Mouse (Mus musculus): ENCODE measurements around the gene Tekt5. TPM values are rescaled to one million over a fixed set of nuclear protein-coding genes. Genes with fewer than 3 reads are reported as not detected.

The Tekt5 gene
- polyA plus RNA-seq, 1 experiment from 2014 or later, result 0.75 TPM

DNA sequence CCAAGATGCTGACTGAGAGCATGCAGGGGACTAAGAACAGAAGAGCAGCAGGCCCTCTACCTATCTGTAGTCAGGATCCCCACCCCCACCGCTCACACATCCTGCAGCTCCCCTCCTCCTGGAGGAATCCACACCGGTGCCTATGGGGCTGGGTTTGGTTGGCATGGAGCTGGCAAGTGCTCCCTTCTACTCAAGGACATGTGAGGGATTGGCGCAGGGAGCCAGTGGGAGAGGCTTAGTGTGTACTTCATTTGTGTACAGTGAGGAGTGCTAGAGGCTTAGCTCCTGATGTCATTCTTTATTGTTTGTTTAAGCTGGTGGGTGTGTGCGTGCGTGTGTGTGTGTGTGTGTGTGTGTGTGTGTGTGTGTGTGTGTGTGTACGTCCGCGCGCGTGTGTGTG lies 45.4 kb downstream of the Tekt5 start:
- Histone ChIP-seq H3K4me2 (replicated peaks) (no peak overlapping the region), H3K9me3 (replicated peaks) (no peaks in the 10 kb centered on the region), H3K9ac (no peak overlapping the region), H3K27me3 (no peaks in the 10 kb centered on the region), H3K27ac (no peak overlapping the region), H3K36me3 (no peaks in the 10 kb centered on the region), H3K4me3 (no peak overlapping the region), H3K4me1 (0 out of 2 replicates have a peak, but pooled peaks cover under 1% of the 10 kb centered on the region)
- 80% methylated on average over 10 of the region's 10 CpGs for WGBS
- no peak for ATAC-seq (ENCODE audit: low FRiP score)

DNA sequence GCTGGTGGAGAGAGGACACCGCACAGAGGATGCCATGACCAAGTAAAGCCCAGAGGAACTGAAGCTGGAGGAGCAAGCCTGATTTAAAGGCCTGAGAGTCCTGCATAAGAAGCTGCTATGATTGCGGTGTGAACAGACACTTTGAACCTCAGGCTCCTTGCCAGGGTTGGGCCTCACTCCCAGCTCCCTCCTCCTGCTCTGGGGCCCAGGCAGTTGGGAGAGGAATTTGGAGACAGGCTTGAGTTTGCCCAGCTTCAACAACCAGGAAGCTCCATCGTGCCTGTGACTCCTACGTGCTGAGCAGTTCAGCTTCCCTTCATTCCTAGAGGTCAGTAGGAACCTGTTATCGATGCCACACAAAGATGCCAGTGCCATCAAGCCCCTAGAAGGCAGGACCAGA lies 45.9 kb downstream of the Tekt5 start:
- H3K4me2 ChIP-seq (replicated peaks), result no peak overlapping the region
- H3K4me3 ChIP-seq, result no peak overlapping the region
- no peak overlapping the region for H3K9ac ChIP-seq
- no peak for ATAC-seq (ENCODE audit: low FRiP score)
- H3K4me1 ChIP-seq, result 0 out of 2 replicates have a peak, but pooled peaks cover 3% of the 10 kb centered on the region
- 64% methylated on average over 5 of the region's 5 CpGs for WGBS
- no peaks in the 10 kb centered on the region for H3K9me3 ChIP-seq (replicated peaks)
- no peaks in the 10 kb centered on the region for H3K36me3 ChIP-seq
- H3K27ac ChIP-seq, result no peak overlapping the region
- H3K27me3 ChIP-seq, result no peaks in the 10 kb centered on the region

DNA sequence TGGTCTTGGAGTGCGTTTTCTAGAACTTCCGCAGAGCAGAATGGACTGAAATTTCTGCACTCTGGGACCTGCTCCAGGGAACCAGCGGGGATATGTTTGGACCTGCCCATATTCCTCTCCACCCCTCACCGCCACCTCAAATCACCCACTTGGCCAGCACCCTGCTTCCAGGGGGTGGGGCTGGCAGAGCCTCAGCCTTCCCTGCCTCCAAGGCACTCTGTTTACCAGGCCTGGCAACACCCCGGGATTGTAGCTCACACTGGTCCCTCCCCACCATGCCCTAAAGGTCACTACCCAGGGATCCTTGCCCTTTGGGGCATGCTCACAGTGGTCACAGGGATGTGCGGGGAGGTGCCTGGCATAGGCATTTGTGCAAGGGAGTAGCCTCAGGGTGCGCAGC lies 47.7 kb downstream of the Tekt5 start:
- Histone ChIP-seq H3K4me2 (replicated peaks) (no peak overlapping the region), H3K4me3 (no peak overlapping the region), H3K9me3 (replicated peaks) (no peaks in the 10 kb centered on the region), H3K36me3 (no peaks in the 10 kb centered on the region), H3K27ac (no peak overlapping the region), H3K27me3 (no peaks in the 10 kb centered on the region), H3K4me1 (0 out of 2 replicates have a peak, but pooled peaks cover 3% of the 10 kb centered on the region), H3K9ac (no peak overlapping the region; the same call in 1 of the 2 replicates)
- 90% methylated on average over 7 of the region's 7 CpGs for WGBS
- no peak for ATAC-seq (ENCODE audit: low FRiP score)

DNA sequence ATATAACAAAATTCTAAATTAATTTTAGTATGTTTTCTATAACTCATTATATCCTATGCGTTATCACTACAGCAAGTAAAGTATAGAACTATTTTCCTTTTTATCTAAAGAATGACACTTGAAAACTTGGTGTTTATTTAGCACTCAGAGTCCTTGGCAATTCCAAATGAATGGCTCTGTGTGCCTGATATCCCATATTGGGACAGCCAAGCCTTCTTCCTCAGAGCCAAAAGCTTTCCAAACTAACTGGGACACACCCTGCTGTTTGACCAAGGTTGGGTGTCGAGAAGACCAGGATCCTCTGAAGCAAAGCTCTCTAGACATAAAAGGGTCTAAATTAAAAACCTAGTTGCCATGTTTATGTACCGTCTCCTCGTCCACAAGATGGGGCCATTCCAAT lies 54.2 kb downstream of the Tekt5 start:
- Histone ChIP-seq H3K4me2 (replicated peaks) (no peak overlapping the region), H3K4me1 (0 out of 2 replicates have a peak, but pooled peaks cover 3% of the 10 kb centered on the region), H3K36me3 (no peaks in the 10 kb centered on the region), H3K4me3 (no peak overlapping the region), H3K9me3 (replicated peaks) (no peaks in the 10 kb centered on the region), H3K9ac (no peak overlapping the region), H3K27ac (no peak overlapping the region), H3K27me3 (no peaks in the 10 kb centered on the region)
- 70% methylated on average over 4 of the region's 4 CpGs for WGBS
- no peak for ATAC-seq (ENCODE audit: low FRiP score)

DNA sequence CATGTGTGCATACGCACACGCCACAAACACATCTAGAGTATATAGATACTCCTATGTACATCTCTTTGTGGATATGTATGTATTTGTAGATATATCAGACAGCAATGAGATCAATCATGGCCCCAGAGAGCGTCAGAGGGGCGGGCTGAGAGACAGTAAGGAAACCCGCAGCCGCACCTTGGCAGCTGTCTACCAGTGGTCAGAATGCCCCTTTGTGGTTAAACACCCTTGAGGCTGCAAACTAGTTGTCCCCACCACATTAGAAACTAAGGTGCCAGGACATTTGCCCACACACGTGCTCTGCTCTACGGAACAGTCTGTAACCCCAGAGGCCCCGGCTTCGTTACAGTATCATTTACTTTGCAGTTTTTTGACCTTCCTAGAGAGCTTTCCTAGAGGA lies 55.4 kb downstream of the Tekt5 start:
- H3K4me3 ChIP-seq, result no peak overlapping the region
- no peak overlapping the region for H3K4me2 ChIP-seq (replicated peaks)
- no peaks in the 10 kb centered on the region for H3K9me3 ChIP-seq (replicated peaks)
- no peaks in the 10 kb centered on the region for H3K27me3 ChIP-seq
- no peak overlapping the region for H3K9ac ChIP-seq
- no peak for ATAC-seq (ENCODE audit: low FRiP score)
- no peaks in the 10 kb centered on the region for H3K36me3 ChIP-seq
- WGBS, result 93% methylated on average over 10 of the region's 10 CpGs
- H3K4me1 ChIP-seq, result 0 out of 2 replicates have a peak, but pooled peaks cover 3% of the 10 kb centered on the region
- H3K27ac ChIP-seq, result no peak overlapping the region

DNA sequence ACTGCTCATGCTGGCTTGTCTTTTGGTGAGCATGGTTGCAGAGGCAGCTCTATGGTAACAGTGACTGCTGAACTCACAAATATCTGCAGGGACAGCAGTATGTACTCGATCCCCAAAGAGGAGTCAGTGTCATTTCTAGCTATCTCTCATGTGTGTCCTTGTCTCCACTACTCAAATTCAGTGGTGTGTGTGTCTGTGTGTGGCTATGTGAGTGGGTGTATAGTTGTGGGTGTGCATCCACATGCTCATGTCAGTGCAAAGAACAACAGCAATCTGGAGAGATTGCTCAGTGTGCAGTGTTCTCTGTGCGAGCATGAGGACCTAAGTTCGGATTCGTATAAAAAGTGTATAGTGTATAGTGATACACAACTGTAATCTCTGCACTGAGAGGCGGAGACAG lies 56.7 kb downstream of the Tekt5 start:
- no peaks in the 10 kb centered on the region for H3K4me1 ChIP-seq
- WGBS, result 95% methylated on average over 5 of the region's 5 CpGs
- no peaks in the 10 kb centered on the region for H3K36me3 ChIP-seq
- H3K9me3 ChIP-seq (replicated peaks), result no peaks in the 10 kb centered on the region
- H3K9ac ChIP-seq, result no peak overlapping the region
- H3K27me3 ChIP-seq, result no peaks in the 10 kb centered on the region
- no peak overlapping the region for H3K4me2 ChIP-seq (replicated peaks)
- ATAC-seq (ENCODE audit: low FRiP score), result no peak
- no peak overlapping the region for H3K4me3 ChIP-seq
- H3K27ac ChIP-seq, result no peak overlapping the region

DNA sequence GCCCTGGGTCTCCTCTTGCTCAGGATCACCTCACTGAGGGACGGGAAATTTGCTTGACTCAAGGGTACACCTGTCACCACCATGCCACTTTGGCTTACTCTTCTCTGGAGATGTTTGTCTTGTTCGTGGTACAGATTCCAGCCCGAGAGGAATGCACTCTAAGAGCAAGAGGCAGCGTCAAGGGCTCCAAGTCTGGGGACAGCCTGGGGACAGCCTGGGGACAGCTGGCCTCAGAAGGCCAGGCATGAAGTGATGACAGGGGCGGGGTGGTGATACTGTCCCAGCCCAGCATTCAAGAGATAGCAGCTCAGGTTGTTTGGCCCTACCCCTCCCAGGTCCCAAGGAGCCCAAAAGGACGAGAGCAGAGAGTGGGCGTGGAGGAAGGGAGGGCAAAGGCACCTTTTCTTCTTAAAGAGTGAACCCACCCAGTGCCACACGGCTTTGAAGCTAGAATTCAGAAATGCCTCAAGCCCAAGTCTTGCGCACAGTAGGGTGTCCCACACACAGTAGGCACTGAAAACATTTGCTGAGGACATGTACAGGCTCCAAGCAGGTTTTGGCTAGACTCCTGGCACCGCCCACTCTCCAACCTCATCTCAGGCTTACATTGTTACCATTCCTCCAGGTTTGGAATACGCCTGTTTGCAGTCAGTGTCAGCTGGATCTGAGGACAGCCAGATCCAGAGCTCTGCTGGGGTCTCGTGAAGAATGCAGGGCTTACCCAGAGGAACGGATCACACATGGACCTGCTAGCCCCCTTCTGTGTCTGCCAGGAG lies 57.7 kb downstream of the Tekt5 start:
- Histone ChIP-seq H3K9ac (no peak overlapping the region), H3K36me3 (no peaks in the 10 kb centered on the region), H3K9me3 (replicated peaks) (no peaks in the 10 kb centered on the region), H3K27ac (no peak overlapping the region), H3K27me3 (no peaks in the 10 kb centered on the region), H3K4me3 (no peak overlapping the region), H3K4me1 (no peaks in the 10 kb centered on the region), H3K4me2 (replicated peaks) (no peak overlapping the region)
- ATAC-seq (ENCODE audit: low FRiP score), result no peak
- 81% methylated on average over 13 of the region's 13 CpGs for WGBS

DNA sequence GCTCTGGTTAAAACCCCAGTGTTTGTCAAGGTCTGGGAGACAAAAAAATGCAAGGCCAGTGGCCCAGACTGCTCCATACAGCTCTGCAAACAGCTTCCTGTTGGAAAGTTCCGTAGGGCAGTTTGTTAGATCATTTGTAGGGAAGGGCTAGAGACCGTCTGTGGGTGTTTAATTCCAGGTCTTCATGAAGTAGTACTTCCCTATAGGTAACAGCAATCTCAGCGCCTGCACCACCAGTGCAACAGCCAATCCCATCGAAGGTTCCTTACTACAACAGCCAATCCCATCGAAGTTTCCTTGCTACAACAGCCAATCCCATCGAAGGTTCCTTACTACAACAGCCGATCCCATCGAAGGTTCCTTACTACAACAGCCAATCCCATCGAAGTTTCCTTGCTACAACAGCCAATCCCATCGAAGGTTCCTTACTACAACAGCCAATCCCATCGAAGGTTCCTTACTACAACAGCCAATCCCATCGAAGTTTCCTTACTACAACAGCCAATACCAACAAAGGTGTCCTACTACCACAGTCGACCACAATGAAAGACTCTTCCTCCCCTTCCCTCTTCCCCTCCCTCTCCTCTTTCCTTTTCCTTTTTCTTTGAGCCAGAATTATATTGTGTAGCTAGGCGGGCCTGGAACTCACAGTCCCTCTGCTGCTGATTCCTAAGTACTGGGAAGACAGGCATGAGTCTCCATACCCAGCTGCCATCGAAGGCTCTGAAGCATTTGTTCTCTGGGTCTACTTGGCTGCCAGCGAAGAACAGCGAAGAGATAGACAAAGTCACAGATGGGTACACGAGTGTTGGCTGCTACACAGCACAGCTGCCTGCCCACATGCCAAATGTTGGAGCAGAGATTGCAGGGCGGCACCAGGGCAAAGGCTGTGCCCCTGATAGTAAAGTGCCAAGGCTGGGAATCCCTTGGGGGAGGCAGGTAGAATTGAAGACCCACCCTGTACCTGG lies 58.6 kb downstream of the Tekt5 start:
- 94% methylated on average over 19 of the region's 19 CpGs for WGBS
- H3K9ac ChIP-seq, result no peak overlapping the region
- H3K4me1 ChIP-seq, result no peaks in the 10 kb centered on the region
- H3K27ac ChIP-seq, result no peak overlapping the region
- H3K36me3 ChIP-seq, result no peaks in the 10 kb centered on the region
- no peaks in the 10 kb centered on the region for H3K27me3 ChIP-seq
- no peak for ATAC-seq (ENCODE audit: low FRiP score)
- no peak overlapping the region for H3K4me2 ChIP-seq (replicated peaks)
- no peak overlapping the region for H3K4me3 ChIP-seq
- no peaks in the 10 kb centered on the region for H3K9me3 ChIP-seq (replicated peaks)

DNA sequence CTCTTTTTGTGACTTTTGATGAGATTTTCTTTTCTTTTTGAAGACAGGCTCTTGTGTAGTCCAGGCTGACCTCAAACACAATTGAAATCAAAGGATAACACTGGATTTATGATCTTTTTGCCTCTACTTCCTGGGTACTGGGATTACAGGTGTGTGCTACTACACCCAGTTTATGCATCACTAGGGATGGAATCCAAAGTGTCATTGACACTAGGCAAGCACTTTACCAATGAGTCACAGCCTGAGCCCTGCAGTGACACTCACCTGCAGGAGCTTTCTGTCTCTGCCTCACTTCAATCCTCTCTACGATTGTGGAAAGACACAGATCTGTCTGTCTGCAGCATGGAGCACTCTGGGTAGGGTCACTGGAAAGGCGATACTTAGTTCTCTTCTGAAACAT lies 59.3 kb downstream of the Tekt5 start:
- Histone ChIP-seq H3K4me2 (replicated peaks) (no peak overlapping the region), H3K9ac (no peak overlapping the region), H3K4me3 (no peak overlapping the region), H3K27ac (no peak overlapping the region), H3K4me1 (no peaks in the 10 kb centered on the region), H3K9me3 (replicated peaks) (no peaks in the 10 kb centered on the region), H3K36me3 (no peaks in the 10 kb centered on the region), H3K27me3 (no peaks in the 10 kb centered on the region)
- 97% methylated on average over 2 of the region's 2 CpGs for WGBS
- no peak for ATAC-seq (ENCODE audit: low FRiP score)

DNA sequence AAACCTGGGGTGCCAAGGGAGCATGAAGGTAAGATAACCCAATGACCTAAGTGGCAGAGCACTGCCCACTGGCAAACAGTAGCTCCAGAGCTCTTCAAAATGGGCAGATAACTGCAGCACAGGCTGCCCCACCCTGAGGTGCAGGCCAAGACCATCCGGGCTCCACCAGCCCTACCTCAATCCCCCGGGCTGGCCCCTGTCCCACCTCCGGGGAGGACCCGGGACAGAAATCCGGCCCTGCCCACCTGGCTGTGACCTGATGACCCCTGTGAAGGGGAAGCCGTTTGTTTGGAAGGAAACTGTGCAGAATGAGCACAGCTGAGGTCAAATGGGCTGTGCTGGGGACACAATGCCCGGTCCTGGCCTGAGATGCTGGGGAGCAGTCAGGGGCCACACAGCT lies 62.6 kb downstream of the Tekt5 start:
- no peak overlapping the region for H3K27ac ChIP-seq
- H3K36me3 ChIP-seq, result no peaks in the 10 kb centered on the region
- no peaks in the 10 kb centered on the region for H3K9me3 ChIP-seq (replicated peaks)
- H3K9ac ChIP-seq, result no peak overlapping the region
- no peak overlapping the region for H3K4me3 ChIP-seq
- no peak for ATAC-seq (ENCODE audit: low FRiP score)
- no peak overlapping the region for H3K4me2 ChIP-seq (replicated peaks)
- H3K4me1 ChIP-seq, result no peaks in the 10 kb centered on the region
- 52% methylated on average over 7 of the region's 7 CpGs for WGBS
- H3K27me3 ChIP-seq, result no peaks in the 10 kb centered on the region

DNA sequence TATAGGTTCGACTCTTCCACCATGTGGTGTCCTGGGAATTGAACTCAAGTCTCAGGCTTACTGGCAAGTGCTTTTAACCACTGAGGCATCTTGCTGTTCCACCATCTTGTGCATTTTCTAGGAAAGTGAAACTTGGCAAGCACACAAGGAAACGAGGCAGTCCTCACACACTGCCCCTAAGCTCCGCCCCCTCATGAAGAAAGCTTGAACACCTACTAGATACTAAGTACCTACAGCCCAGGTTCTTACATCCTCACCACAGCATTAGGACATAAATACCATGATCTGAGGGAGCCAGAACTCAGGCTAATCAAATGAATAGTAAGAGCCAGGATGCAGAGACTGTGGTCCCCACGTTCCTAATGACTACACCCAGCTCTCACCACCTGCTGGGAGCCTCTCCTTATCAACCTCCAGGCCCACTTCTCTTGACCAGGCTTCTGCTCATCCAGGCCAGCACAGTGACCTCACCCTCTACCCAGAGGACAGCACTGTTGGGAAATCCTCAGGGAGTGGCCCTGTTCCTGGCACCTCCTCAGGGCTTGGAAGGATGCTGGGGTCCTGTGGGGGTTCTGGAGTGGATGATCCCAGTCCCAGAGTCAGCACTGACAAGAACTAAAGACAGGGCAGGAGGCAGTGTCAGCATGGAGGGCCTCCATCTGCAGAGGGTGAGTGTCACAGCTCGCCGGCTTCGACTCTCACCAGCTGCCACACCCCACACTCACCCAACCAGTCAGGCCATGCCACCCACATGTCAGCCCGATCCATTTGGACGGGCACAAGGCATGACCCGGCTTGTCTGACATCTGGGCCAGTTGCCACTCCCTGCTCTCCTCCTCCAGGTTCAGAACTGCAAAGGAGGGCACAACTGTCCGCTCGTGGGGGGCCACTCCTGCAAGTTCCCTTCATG lies 64.4 kb downstream of the Tekt5 start:
- H3K4me3 ChIP-seq, result no peak overlapping the region
- H3K9ac ChIP-seq, result no peak overlapping the region
- H3K4me1 ChIP-seq, result no peaks in the 10 kb centered on the region
- no peak for ATAC-seq (ENCODE audit: low FRiP score)
- no peak overlapping the region for H3K4me2 ChIP-seq (replicated peaks)
- WGBS, result 80% methylated on average over 12 of the region's 12 CpGs
- H3K36me3 ChIP-seq, result no peaks in the 10 kb centered on the region
- H3K27ac ChIP-seq, result no peak overlapping the region
- H3K27me3 ChIP-seq, result no peaks in the 10 kb centered on the region
- no peaks in the 10 kb centered on the region for H3K9me3 ChIP-seq (replicated peaks)

Data from hindbrain, embryonic 12.5 days (tissue).